In genomic region chr11:54909273-54909672, GRCm38 (mm10) we compare ENCODE assay signal across 31 mouse cellular contexts. TPM values are rescaled to one million over a fixed set of nuclear protein-coding genes. Genes with fewer than 3 reads are reported as not detected.
"Had no signal": no experiment of that assay in that cellular context is flagged by ENCODE, and none has a peak within 500 bp of the region (broad histone marks: within the 10 kb centered on the region; RNA-seq: fewer than 3 reads in every experiment).

No protein-coding gene starts in this region.

- H3K27me3 ChIP-seq: heart, embryonic 12.5 days; heart, embryonic 13.5 days; heart, embryonic 15.5 days; hindbrain, embryonic 12.5 days; hindbrain, embryonic 13.5 days; hindbrain, embryonic 15.5 days; intestine, embryonic 15.5 days; kidney, embryonic 15.5 days had no signal

- H3K27ac ChIP-seq: heart, embryonic 13.5 days; heart, embryonic 15.5 days; hindbrain, embryonic 10.5 days; hindbrain, embryonic 12.5 days; hindbrain, embryonic 13.5 days; hindbrain, embryonic 14.5 days; hindbrain, embryonic 15.5 days; hindbrain, postnatal 0 days; intestine, embryonic 15.5 days; kidney, embryonic 15.5 days; kidney, postnatal 0 days; layer of hippocampus, adult 2 months; left cerebral cortex, adult 2 months had no signal

- H3K9me3 ChIP-seq: heart, embryonic 10.5 days; heart, embryonic 12.5 days; heart, embryonic 13.5 days; heart, embryonic 15.5 days; hindbrain, embryonic 10.5 days; hindbrain, embryonic 12.5 days; hindbrain, embryonic 13.5 days; hindbrain, embryonic 15.5 days; intestine, embryonic 15.5 days; kidney, embryonic 15.5 days had no signal

- H3K4me3 ChIP-seq: heart, embryonic 10.5 days; heart, embryonic 12.5 days; heart, embryonic 13.5 days; heart, embryonic 15.5 days; hindbrain, embryonic 10.5 days; hindbrain, embryonic 12.5 days; hindbrain, embryonic 13.5 days; hindbrain, embryonic 15.5 days; intestine, embryonic 15.5 days; kidney, embryonic 15.5 days; layer of hippocampus, adult 2 months; left cerebral cortex, adult 2 months had no signal

- H3K4me2 ChIP-seq: heart, embryonic 11.5 days; heart, embryonic 12.5 days; heart, embryonic 13.5 days; heart, embryonic 15.5 days; hindbrain, embryonic 12.5 days; hindbrain, embryonic 13.5 days; hindbrain, embryonic 14.5 days; hindbrain, embryonic 15.5 days; intestine, embryonic 15.5 days; kidney, embryonic 15.5 days had no signal

- H3K9ac ChIP-seq: heart, embryonic 12.5 days; heart, embryonic 13.5 days; heart, embryonic 15.5 days; hindbrain, embryonic 12.5 days; hindbrain, embryonic 13.5 days; hindbrain, embryonic 14.5 days; hindbrain, embryonic 15.5 days; intestine, embryonic 15.5 days; kidney, embryonic 15.5 days had no signal

- ATAC-seq: hindbrain, embryonic 16.5 days; hindbrain, postnatal 0 days; inflammation-experienced regulatory T-cells, adult 6 months; intestine, embryonic 15.5 days; intestine, embryonic 16.5 days; intestine, postnatal 0 days had no signal

- DNase-seq: heart, postnatal 10 days; heart, postnatal 14 days; heart, postnatal 36 days; kidney, adult 18-20 months; kidney, adult 8-10 months; kidney, postnatal 10 days; kidney, postnatal 14 days; kidney, postnatal 4 days; layer of hippocampus, adult 9-11 months; layer of hippocampus, postnatal 36 days had no signal

RNA-seq across cellular contexts. Expression of gene Gpx3, which starts 7.0 kb away (rescaled TPM):
- total RNA-seq: hematopoietic stem cell, adult 5-6 weeks had no signal
